Mouse (Mus musculus) cortical plate, adult 2 months (tissue): ENCODE results near the gene Qrsl1. TPM values are rescaled to one million over a fixed set of nuclear protein-coding genes. Genes with fewer than 3 reads are reported as not detected.

Experiments
- H3K27ac ChIP-seq: fragments of 200-500 bp; 2 replicates; pipeline ENCODE4 v1.5.1; 2012; ENCODE audit warnings: low read length, control low read depth, inconsistent platforms; ENCODE audit not compliant: insufficient read depth
- H3K4me1 ChIP-seq: fragments of 200-500 bp; 2 replicates; pipeline ENCODE4 v1.6.1; 2011; ENCODE audit warnings: low read length; ENCODE audit not compliant: control insufficient read depth, insufficient read depth
- H3K4me3 ChIP-seq: fragments of 200-500 bp; 2 replicates; pipeline ENCODE4 v1.5.1; 2011; ENCODE audit warnings: mild to moderate bottlenecking, low read length, control low read depth; ENCODE audit not compliant: insufficient read depth
- CTCF ChIP-seq: fragments of 200-500 bp; IDR thresholded peaks from 2 replicates; pipeline ENCODE4 v1.5.1; 2011; ENCODE audit warnings: mild to moderate bottlenecking, control low read depth, low read length; ENCODE audit not compliant: insufficient read depth; ENCODE audit errors: extremely low read depth
- POLR2A ChIP-seq: fragments of 200-500 bp; IDR thresholded peaks from 2 replicates; pipeline ENCODE4 v1.6.1; 2011; ENCODE audit warnings: mild to moderate bottlenecking, low read length, control low read depth; ENCODE audit not compliant: insufficient read depth; ENCODE audit errors: extremely low read depth
- polyA plus RNA-seq: library from polyadenylated mRNA; depleted of rRNA; stranded (reverse); fragments of >200 nt; gene quantifications from 2 replicates; pipeline ENCODE4 v1.2.3, GENCODE M21; 2012

Qrsl1 gene
- polyA plus RNA-seq, 1 experiment = 18.9 TPM

DNA sequence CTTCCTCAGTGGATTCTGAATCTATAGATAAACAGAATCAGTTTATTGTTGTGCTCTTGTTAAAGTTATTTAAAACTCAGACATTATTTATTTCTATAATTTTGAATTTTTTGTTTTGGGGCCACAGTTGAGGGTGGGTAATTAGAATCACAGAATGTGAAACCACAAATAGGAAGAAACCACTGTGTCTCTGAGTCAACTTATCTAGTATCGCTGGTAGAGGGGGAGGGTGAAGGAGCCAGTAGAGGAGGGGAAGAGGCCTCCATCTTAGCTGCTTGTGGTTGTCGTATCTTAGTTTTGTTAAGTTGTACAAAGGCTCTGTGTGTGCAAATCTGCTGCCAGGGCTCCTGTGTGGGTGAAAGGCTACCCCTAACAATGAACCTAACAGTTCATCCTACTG is 15.2 kb upstream of the Qrsl1 start:
- TF ChIP-seq CTCF (no peak), POLR2A (no peak)
- H3K4me1 ChIP-seq = no peaks in the 10 kb centered on the region
- no peak overlapping the region for H3K4me3 ChIP-seq
- H3K27ac ChIP-seq = no peak overlapping the region

DNA sequence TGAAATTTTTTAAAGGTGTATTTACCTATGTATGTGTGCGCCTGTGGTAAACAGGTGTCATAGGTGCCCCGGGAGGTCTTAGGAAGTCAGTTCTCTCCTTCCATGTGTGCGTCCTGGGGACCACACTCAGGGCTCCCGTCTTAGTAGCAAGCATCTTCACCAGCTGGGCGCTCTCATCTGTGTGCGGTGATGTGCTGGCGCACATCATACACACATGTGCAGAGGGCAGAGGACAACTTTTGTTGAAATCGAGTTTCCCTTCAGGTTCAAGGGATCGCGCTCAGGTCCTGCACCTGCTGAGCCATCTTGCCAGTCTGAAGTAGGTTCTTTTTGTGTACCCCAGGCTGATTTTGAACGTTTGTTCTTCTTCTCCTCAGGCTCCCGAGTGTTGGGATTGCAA is 14.6 kb upstream of the Qrsl1 start:
- H3K4me1 ChIP-seq = no peaks in the 10 kb centered on the region
- TF ChIP-seq POLR2A (no peak), CTCF (no peak)
- H3K4me3 ChIP-seq = no peak overlapping the region

DNA sequence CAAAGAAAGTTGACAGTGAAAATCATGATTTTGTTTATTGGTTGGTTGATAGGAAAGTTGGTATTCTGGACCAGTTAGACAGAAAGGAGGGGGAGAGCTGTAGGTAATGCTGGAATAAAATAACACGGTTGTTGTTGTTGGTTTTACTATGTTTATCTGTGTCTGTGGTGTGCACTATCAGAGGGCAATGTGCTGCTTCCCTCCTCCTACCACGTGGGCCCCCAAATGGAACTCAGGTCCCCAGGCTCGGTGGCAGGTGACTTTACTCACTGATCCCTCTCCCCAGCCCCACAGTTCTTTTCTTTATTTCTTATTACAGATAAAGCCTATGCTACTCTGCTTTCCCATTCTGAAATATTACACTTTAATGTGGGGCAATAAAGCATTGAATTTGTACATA is 10.7 kb upstream of the Qrsl1 start:
- H3K4me3 ChIP-seq = no peak overlapping the region
- H3K4me1 ChIP-seq = no peaks in the 10 kb centered on the region
- no peak overlapping the region for H3K27ac ChIP-seq
- TF ChIP-seq POLR2A (no peak), CTCF (no peak)

More for the DNA sequence above, 14.6 kb upstream of the Qrsl1 start:
- no peak overlapping the region for H3K27ac ChIP-seq

DNA sequence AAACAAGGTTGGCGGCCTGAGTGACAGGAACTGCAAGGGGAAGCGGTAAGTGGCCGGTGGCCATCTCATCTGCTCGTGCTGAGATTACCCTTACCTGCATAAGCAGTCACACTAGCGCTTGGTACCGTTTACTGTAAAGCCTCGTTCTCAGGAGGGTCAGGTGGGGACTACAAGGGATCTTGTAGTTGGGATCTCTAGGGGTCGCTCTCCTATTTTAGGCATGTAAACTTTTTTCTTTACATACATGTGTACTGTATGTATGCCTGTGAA is 9.3 kb upstream of the Qrsl1 start:
- H3K4me1 ChIP-seq = no peaks in the 10 kb centered on the region
- no peak overlapping the region for H3K4me3 ChIP-seq
- H3K27ac ChIP-seq = no peak overlapping the region
- TF ChIP-seq CTCF (no peak), POLR2A (no peak)

DNA sequence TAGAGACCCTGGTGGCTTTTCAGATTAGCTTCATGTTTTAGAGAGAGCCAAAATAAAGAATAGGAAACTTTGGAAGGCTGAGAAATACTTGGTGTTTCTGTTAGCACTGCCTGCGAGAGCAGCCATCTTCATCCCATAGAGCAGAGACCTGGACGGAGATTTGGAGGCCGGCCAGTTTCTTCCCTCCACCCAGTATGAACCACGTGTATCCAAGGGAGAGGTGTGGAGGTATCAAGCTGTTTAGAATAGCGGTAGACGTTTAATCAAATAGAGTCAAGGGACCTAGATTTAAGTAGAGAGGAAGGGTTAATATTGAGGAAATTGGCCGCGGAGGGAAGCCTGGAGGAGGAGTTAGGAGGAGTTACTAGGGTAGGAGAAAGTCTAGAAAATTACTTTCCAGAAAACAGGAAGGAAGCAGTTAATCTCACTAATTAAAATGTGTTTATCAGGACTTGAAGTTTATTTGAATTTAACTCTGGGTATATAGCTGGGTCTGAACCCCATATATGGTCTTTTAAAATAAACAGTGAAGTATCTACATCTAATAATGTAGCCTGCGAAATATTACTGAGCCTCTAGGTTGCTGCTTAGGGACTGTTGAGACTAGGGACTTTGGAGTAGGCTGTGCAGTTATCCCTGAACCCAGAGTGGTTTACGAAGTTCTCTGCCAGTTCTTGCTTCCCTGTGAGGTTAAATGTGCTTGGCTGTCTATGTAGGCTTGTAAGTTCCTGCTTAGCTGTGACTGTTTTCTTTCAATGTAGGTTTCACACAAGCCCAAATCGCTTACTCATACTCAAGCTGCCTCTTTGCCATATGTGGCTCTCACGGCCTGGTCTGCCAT is 8.7 kb upstream of the Qrsl1 start:
- H3K4me3 ChIP-seq = no peak overlapping the region
- H3K4me1 ChIP-seq = no peaks in the 10 kb centered on the region
- no peak for TF ChIP-seq CTCF
- no peak for TF ChIP-seq POLR2A
- H3K27ac ChIP-seq = no peak overlapping the region

DNA sequence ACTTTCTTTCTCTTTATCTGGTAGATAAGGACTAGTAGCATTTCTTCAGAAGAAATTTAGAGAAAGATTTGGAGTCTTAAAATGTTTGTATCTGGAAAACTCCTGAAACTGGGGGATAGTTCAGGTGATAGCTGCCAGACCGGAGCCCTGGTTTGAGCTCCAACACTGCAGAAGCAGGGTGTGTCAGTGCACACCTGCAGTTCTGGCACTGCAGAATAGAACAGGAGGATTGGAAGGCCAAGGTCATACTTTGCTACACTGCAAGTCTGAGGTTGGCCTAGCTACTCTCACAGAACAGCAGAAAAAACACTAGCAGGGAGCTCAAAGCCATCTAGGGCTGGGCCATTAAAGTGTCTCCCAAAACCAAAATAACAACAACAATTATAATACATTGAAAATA is 3.0 kb upstream of the Qrsl1 start:
- Histone ChIP-seq H3K4me1 (no peaks in the 10 kb centered on the region), H3K4me3 (no peak overlapping the region)
- TF ChIP-seq CTCF (no peak), POLR2A (no peak)

DNA sequence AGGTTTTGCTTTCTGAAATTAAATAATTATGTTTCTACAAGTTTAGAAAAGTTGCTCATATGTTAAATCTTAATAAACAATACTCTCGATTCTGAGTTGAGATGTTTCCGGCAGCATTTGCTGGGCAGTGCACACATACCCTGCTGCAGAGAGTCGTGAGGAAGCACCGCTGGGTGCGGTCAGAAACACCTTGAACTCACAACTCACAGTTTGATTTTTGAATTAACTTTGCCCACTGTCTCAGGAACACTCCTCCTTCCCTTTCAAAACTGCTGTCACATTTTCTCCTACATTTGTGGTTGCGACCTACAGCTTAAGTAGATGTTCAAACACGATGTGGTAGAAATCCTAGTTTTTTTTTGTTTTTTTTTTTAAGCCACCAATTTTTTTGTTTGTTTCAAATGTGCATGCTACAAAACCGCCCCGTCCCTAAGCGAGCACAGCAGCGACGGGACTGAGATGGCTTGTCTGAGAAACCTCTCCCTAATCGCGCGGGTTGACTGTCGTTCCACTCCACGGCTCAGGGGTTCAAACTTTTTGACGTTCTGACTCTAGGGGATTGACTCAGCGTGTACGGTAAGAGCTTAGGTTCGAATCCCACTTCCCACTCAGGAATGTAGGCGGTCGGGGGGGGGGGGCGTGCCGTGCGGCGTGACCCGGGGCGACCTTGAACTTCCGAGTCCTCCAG is 518 bp downstream of the Qrsl1 start:
- TF ChIP-seq POLR2A = no peak
- no peak for TF ChIP-seq CTCF
- Histone ChIP-seq H3K4me1 (no peaks in the 10 kb centered on the region), H3K4me3 (peak overlapping the region; percentile 81), H3K27ac (peak overlapping the region; percentile 76; the same call in 1 of the 2 replicates)

More for the DNA sequence above, 3.0 kb upstream of the Qrsl1 start:
- no peak overlapping the region for H3K27ac ChIP-seq

DNA sequence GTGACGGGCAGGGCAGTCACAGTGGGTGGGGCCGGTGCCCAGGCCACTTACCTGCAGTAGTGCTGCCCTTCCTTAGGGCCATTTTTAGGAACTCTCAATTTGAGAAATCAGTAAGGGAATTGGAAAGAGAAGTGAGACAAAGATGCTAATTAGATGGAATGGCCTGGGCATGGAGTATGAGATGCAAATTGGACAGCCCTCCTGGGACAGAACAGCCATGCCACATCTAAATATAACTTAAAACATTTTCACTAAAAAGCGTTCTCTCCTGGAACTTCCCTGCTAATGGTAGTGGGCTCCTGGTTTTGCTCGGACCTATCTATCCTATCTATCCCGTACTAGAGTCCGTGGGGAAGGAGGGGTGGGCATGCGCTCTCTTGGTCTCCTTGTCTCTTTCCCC is 3.3 kb downstream of the Qrsl1 start:
- Histone ChIP-seq H3K27ac (no peak overlapping the region), H3K4me1 (no peaks in the 10 kb centered on the region), H3K4me3 (no peak overlapping the region)
- TF ChIP-seq CTCF (no peak), POLR2A (no peak)

DNA sequence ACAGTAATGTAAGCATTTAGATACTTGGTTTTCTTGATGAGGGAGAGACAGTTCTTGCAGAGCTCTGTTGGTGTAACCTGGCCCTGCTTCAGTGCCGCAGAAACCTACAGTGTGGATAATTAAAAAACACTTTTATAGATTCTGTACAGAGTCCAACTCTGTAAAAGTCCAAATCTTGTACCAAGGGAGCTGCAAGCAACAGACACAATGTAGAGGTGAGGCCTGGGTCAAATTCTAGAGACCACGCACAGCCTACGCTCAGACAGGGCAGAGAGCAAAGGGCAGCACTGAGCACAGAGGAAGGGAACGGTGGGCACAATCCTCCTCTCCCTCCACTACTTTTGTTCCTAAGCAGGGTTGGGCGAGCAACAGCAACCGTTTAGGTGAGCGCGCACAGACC is 5.5 kb downstream of the Qrsl1 start:
- no peaks in the 10 kb centered on the region for H3K4me1 ChIP-seq
- no peak overlapping the region for H3K27ac ChIP-seq
- H3K4me3 ChIP-seq = no peak overlapping the region
- TF ChIP-seq POLR2A (no peak), CTCF (no peak)

DNA sequence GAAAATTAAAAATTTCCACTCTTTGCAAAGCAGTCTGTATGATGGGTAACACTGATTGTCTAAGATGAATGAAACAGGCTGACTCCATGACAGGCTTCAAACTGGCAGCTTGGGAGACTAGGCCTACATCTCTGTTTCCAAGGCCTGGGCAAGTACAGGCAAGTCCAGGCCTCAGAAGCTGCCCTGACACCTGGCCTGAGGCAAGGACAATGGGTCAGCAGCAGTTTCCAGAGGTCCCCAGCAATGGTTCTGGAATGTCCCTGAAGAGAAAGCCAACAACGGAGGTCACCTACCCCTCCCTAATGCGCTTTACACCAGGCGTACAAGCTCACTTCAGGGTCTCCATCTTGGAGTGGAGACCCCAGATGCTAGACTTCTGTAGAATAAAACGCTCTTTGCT is 8.6 kb downstream of the Qrsl1 start:
- TF ChIP-seq POLR2A (no peak), CTCF (no peak)
- no peaks in the 10 kb centered on the region for H3K4me1 ChIP-seq
- no peak overlapping the region for H3K27ac ChIP-seq
- H3K4me3 ChIP-seq = no peak overlapping the region
